Mouse (Mus musculus): ENCODE results near the gene Cnp. TPM values are rescaled to one million over a fixed set of nuclear protein-coding genes. Genes with fewer than 3 reads are reported as not detected.
"Not testable (repeated sequence)": the region's sequence is repeated elsewhere in the genome, so short reads cannot be mapped to it uniquely, and the experiment has no call there.

The Cnp gene
- total RNA-seq, 4 experiments from 2014 or later: 2.3 to 5.5 (median 4.2) TPM

DNA sequence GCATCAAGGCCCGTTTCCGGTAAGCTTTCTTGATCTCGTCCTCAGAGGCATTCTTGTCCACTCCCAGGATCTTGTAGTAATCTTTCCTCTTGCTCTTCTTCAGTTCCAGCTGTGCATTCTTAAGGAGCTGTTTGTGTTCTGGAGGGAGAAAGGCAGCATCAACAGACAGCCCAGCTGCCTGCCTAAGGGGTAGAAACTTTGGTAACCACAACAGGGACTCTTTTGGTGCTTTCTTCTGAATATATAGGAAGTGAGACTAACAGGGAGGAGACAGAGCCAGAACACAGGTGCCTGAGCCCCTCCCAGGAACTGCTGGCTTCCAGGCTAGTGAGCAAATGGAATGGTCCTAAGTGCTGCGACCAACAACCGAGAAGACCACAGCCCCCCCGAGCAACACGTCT is 9.9 kb downstream of the Cnp start:
- DNase-seq (ENCODE audit: low spot score in 2 of 2): no peak

DNA sequence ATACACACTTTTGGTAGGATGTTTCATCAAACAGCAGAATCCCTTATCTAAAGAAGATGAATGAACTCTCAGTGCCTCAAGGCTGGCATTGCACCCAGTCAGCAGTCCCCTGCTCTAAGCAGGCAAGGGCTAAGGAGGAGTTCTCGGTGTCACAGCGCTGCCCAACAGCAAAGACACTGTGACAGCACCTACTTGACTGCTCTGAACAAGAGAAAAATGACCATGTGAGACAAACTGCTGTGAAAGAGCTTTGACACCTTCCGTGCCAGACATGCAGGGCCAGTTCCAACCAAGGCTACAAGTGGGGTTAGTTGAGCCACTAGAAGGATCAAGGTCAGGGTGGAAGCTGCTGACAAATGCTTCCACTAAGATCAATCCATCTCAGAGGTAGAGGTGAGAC is 10.4 kb downstream of the Cnp start:
- DNase-seq (ENCODE audit: low spot score in 2 of 2): no peak

DNA sequence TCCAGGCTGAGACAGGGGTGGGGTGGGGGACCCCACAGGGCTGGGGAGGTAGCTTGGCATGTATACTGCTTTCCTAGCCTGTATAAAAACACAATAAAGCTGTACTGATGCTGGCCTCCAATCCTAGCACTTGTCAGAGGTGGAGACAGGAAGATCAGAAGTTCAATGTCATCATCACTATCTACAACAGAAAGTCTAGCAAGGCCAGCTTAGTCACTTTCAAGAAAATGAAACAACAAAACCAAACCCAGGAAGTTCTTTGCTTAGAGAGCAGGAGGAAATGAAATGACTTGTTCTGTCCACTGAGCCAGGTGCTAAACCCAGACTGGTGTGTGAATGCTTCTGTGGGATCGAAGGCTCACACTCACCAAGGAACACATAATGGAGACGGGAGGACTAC is 13.8 kb downstream of the Cnp start:
- no peak for DNase-seq (ENCODE audit: low spot score in 2 of 2)

DNA sequence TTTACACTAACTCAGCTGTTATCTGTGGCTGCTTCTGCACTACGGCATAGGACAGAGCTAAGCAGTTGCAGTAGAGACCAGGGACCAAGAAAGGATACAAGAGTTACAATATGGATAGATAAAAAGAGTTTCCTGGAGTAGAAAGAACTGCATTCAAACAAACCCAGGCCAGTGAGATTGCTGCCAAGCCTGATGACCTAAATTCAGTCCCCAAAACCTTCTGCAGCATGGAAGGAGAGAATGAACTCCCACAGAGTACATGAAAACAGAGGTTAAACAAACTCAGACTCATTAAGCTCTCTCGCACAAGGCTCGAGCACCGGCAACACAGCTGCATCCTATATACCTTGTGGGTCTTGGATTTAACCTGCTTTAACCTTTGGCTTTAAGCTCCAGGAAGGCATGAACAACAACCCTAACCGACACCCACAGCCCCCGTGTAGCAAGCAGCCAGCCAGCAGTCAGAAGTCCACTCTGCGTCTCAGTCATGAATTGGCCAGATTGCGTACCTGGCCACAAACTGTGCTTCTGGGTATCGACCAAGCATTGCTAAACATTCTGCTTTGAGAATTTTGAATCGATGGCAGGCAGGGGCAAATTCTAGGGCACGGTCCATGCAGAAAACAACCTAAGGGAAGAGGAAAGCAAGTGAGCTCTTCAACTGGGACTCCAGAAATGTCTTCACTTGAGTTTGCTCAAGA is 17.8 kb downstream of the Cnp start:
- no peak for DNase-seq (ENCODE audit: low spot score in 2 of 2)

DNA sequence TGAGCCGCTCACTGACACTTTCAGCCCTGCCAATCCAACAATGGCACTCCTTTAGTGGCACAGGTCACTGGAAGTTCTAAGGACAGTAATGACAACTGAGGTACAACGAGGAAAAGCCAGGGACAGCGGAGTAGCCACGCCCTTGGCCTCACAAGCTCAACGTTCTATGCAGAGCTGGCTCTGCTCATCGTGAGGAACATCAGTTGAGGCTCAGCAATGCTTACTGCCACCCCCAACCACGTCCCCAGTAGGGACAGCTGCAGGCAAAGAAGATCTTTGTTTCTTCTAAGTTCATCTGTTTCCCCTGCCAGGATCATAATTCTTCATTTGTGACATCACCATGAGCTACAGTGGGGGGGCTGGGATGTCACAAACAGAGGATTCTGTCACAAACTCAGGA is 19.9 kb downstream of the Cnp start:
- no peak for DNase-seq (ENCODE audit: low spot score in 2 of 2)

DNA sequence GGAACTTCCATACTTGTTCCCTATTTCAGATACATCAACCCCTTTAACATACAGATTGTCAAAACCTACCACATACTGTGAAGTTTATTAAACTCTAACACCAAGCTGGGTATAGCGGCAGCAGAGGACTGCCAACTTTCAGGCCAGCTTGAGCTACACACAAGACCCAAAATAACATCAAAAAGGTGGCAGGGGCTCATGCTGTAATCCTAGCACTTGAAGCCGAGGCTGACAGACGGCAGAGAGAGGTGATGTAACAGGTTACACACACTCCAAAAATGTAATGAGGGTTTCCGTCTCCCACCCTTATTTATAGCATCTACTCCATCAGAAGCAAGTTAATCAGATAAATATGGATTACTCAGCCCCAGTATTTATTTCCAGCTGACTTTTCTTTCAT is 20.8 kb downstream of the Cnp start:
- no peak for DNase-seq (ENCODE audit: low spot score in 2 of 2)

DNA sequence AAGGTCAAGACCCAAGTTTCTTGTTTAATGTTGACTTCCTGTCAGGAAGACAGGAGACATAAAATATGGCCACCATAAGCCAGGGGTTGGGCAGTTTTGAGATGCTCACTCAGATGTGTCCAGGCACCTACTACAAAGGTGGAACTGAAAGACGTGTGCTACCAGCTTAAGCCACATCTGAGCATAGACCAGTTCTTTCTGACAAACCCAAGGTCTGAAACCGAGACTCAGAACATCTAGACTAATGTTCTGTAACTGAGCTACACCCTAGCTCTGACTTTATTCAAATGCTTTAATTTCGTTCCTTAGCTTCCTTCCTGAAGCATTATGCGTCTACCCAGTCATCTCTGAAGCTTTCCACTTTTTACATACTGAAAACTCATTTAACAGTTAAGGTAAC is 23.4 kb downstream of the Cnp start:
- DNase-seq (ENCODE audit: low spot score in 2 of 2): no peak

DNA sequence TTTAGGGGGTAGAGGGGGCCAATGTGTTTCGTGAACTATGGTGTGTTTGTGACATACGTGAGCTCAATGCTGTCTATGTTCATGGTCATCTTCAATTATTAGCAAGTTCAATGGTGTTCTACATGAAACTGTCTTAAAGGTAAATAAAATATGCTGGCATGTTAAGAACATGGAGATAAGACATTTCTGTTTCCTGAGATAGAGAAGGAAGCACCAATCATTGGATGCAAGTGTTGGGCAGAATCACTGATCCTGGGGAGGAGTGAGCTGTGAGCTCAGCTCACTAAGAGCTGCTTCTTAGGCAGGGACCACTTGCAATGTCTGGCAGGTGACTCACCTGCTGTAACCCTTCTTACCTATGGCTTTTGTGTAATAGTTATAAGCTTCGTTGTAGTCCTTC is 26.7 kb downstream of the Cnp start:
- DNase-seq (ENCODE audit: low spot score in 2 of 2): no peak

DNA sequence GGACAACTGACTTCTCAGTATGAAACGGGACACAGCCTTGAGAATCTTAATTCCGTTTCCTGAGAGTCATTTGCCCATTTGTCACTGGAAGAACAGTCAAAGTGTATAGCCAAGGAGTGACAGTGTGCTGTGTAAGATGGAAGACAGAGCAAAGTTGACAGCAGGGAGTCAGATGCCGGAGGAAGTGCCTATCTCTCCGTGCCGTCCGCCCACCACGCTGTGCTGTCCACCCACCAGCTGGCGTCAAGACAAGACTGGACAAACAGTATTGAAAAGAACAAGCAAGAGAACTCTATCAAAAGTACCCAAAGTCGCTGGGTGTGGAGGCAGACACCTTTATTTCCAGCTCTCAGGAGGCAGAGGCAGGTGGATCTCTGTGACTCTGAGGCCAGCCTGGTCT is 28.5 kb downstream of the Cnp start:
- no peak for DNase-seq (ENCODE audit: low spot score in 2 of 2)

DNA sequence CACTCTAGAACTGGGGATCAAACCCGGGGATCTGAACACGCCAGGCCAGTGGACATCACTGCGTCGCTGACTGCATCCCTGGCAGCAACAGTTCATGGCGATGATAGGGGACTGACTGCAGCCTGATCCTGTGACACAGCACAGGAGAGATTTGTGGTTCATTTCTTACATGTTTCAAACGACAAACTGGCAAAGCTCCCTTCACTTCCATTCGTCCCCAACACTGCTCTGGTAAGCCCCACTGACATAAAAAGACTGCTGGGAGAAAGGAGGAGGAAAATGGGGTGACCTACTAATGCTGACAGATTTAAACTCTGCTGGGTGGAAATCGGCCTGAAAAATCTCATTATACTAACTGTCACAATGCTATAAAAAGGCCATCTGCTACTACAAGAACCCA is 29.1 kb downstream of the Cnp start:
- no peak for DNase-seq (ENCODE audit: low spot score in 2 of 2)

DNA sequence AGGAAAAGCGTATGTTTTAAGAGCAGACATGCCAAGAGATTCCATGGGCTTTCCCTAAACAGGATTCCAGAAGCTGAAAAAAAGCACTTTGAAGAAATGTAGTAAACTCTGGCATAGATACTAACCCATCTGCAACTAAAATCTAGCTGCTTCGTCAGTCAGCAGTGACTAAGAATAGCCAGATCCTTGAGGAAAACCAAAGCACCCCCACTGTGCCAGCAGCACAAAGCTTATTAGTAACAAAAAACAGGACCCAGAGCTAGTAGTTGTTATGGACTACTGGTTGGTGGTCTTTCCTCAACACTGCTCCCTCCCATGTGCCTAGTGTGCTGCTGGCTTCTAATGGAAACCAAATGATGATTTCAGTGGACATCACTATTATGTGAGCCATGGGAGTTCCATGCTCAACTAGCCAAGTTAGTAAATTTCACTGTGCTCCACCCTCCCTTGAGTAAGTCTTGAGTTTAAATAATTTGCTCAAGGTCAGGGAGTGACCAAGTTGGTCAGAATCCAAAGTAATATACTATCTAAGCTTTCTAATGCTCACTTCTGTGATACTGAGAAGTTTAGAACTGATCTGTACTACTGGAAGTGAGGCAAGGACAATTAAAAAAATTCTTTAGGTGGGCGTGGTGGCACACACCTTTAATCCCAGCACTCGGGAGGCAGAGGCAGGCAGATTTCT is 29.8 kb downstream of the Cnp start:
- no peak for DNase-seq (ENCODE audit: low spot score in 2 of 2)

DNA sequence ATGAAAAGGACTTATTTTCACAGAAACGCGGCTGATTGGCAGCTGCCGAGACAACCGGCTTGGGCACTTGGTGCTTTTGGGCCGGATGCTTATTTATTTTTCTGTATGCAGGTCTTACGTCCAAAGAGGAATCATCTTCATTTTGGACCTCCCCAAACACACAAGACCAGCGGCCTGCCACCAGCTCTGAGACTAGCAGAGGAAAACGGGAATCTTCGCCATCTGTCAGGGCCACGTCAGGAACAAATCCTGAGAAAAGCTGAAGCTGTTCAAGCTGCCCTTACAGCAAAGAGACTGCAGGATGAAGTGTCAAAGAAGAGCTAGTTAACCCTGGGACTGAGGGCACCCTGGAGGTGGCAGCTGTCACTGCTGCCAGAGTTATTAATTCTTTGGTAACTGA is 30.7 kb downstream of the Cnp start:
- no peak for DNase-seq (ENCODE audit: low spot score in 2 of 2)

DNA sequence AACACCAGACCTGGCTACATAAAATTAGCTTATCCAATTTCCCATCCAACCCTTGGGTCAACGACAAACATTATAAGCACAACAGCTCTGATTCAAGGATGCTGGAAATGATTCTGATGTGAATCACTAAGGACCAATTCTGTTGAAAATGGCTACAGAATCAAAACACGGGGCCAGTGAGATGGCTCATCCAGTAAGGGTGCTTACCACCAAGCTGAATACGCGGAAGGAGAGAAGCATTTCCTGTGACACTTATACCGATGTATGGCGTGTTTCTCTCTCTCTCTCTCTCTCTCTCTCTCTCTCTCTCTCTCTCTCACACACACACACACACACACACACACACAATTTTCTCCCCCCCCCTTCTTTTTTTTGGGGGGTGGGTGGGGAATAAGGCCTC is 32.4 kb downstream of the Cnp start:
- DNase-seq (ENCODE audit: low spot score in 2 of 2): no peak

DNA sequence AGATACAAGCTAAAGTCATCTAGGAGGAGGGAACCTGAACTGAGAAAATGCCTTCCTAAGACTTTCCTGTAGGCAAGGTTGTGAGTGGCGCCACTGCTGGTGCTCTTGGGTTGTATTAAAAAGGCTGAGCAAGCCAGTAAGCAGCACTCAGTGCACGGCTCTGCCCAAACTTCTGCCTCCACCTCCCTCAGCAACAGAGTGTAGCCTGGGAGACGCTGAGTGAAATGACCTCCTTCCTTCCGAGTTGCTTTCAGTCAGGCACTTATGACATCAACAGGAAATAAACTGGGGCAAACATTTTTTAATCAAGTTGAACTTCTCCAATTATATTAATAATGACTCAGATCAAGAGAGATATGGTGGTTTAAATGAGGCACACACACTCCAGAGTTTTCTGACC is 34.1 kb downstream of the Cnp start:
- no peak for DNase-seq (ENCODE audit: low spot score in 2 of 2)

DNA sequence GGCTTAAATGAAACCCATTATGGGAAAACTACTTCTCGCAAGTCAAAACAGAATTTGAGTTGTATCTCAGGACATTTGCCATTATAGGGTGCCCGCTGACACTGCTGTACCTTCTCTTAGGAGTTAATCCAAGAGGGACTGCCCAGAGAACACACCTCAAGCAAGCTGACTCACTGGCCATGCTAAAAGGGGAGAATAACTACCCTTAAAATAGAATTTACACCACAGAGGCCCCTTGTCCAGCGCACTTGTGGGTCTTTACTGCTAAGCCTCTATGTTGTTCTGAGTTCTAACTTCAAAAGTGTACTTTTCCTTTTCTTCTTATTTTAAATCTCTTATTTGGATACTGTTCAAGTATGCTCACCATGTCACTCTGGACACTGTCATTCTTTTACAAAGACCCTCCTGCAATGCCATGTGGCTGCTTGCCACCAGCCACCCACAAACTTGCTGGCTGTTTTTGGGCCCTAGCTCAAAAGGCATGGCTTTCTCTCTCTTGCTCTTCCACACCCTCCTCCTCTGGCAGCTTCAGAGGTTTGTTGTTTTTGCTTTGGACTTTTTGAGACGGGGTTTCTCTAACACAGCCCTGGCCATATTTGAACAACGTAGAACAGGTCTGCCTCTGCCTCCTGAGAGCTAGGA is 34.8 kb downstream of the Cnp start:
- no peak for DNase-seq (ENCODE audit: low spot score in 2 of 2)

DNA sequence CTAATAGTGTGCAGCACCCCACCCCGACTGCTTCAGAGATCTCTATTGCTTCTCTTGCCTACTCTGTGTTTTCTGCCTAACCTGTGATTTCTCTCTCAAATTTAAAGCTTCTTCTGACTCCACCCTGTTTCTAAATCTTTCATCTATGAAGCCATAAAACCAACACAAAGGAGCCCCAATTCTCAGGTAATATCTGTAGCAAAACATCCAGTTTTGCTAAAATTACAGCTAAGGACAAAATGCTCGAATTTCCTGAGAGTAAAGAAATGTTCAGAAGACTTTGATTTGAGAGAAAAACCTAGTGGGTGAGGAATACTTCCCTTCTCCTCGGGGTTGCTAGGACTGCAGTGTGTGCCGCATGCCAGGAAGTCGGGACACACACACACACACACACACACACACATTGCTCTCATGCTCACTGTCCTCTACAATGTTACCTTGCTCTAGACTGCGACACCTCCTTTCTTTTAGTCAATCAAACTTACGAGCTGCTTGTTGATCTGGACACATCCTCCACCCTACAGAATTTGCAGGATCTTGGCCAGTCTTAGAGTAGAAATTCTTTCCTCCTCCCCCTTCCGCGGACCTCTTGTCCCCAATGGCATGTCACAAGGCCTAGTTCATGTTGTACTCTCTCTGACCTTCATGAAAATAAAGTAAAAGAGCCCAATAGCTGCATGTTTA is 35.4 kb downstream of the Cnp start:
- no peak for DNase-seq (ENCODE audit: low spot score in 2 of 2)

DNA sequence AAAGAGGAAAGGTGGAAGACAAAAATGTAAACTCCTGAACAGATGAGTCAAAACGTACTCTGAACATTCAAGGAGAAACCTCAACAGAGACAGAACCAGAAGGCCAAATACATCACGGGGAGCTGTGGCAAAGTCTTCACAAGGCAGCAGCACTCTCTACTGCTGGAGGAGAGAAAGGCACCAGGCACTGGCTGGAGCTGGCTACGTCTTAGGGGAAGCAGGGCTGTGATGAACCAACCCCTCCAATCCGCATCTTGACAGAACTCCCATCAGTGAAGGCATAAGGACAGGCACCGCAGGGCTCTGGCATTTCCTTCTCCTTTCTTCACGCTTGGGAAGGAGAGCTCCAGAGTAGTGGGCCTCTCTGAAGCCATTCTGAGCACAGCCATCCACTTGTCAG is 36.9 kb downstream of the Cnp start:
- DNase-seq (ENCODE audit: low spot score in 2 of 2): no peak

DNA sequence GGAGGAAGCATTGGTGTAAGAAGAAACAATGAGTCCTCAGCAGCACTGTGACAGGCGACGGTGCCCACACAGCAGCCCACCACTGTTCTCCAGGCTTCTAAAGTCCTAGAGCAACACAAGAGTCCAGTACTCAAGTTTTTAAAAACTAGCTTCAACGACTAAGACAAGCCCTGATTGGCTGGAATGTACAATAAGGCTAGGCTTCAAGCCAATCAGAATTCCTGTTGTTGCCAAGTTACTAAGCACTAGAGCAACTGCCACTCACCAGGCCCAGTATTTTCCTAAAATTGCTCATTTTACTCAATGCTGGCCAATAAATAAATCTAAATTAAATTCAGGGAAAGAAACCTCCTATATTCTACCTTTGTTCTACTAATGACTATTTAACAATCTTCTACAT is 38.5 kb downstream of the Cnp start:
- no peak for DNase-seq (ENCODE audit: low spot score in 2 of 2)

DNA sequence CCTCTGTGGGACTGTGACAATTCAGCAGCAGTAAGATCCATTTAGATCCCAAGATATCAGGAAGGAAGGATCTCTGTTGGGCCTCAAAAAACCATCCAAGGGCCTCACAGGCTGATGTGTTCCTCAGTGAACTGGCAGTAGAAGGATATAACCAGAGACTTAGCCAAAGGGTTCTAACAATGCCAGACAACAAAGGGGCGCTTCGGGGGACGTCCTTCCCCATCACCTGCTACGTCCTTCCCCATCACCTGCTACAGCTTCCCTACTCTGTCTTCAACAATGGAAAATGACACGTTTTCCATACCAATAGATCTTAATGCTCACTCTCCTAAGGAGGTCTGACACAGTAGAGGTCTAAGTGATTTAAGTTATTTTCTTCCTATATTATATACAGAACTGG is 41.6 kb downstream of the Cnp start:
- DNase-seq (ENCODE audit: low spot score in 2 of 2): no peak

DNA sequence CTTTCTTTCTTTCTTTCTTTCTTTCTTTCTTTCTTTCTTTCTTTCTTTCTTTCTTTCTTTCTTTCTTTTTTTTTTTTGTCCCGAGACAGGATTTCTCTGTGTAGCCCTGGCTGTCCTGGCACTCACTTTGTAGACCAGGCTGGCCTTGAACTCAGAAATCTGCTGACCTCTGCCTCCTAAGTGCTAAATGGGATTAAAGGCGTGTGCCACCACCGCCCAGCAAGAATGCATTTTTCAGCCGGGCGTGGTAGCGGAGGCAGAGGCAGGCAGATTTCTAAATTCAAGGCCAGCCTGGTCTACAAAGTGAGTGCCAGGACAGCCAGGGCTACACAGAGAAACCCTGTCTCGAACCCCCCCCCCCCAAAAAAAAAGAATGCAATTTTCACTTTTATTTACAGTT is 42.1 kb downstream of the Cnp start:
- DNase-seq (ENCODE audit: low spot score in 2 of 2): not testable (repeated sequence)

DNA sequence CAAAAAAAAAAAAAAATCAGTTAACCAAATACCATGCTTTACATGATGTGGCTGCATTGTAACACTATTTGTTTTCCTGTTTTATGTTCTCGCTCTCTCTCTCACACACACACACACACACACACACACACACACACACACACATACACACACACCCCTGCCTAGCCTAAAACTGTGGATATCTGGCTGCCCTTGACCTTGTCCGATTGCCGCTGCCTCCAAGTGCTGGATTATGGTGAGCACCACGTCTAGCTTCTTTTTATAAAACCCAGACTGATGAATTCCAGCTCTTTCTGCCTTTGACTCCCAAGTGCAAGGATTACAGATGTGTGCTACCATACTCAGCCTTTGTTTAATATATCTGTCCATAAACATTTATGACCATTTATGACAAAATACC is 42.8 kb downstream of the Cnp start:
- no peak for DNase-seq (ENCODE audit: low spot score in 2 of 2)

DNA sequence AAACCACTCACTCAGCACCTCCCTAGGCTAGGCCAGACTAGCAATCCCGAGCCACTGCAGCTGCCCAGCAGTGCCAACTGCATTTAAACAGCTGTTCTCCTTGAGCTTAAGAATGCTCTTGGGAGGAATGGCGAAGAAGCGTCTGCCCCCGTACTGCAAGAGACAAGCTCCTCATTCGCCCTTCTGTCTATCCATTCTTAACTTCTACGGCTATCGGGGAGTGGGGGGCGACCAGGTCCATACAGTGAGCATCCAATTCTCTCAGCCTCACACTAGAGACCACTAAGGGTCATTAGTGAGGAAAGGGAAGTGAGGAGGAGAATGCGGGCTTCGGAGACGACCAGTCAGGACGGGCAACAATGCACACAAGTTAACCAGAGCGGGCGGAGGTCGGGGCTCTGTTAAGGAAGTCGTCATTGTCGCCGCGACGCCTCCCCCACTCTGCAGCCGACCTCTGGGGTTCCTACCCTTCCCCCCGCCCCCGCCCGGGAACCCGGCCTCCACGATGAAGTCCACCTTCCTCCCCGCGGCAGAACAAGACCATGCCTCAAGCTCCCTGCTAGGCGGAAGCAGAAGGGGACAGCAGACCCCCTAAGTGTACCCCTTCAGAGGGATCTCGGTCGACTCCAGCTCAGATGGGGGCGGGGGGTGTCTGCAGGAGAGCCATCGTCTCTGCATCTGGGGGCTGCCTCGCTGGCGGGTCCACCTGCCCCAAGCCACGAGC is 44.2 kb downstream of the Cnp start, which contains the start of gene Nkiras2:
Nkiras2 (plus strand) TSS at position 484 of the 724 bp plus-strand sequence.
- DNase-seq (ENCODE audit: low spot score in 2 of 2): no peak

Data from gastrocnemius, adult 8-10 months (tissue).